Mouse (Mus musculus): Measurements from ENCODE around the gene Trit1. TPM values are rescaled to one million over a fixed set of nuclear protein-coding genes. Genes with fewer than 3 reads are reported as not detected.
A peak's percentile ranks its signal among the peaks of the same experiment; 100 is the strongest.

Trit1 gene
- 6.3 TPM for polyA plus RNA-seq (2012; fragmentation: generic; extraction: Trizol)
- long read RNA-seq, experiment 1, partial matches to known transcripts, result 2 of 10 reads
- long read RNA-seq, experiment 1, other reads (novel, unspliced or antisense), result 4 of 10 reads
- long read RNA-seq, experiment 2, transcript Trit1-201 (11 exons, 2,074 nt), result major isoform, 18 of 28 reads
- long read RNA-seq, experiment 2, partial matches to known transcripts, result 1 of 28 reads
- long read RNA-seq, experiment 2, other reads (novel, unspliced or antisense), result 8 of 28 reads

- H3K79me2 ChIP-seq (ENCODE audit: control insufficient read depth, insufficient read depth), result peaks cover 52% of the 10 kb centered on the region
- H3K36me3 ChIP-seq (ENCODE audit: control insufficient read depth, insufficient read depth), result peaks cover 12% of the 10 kb centered on the region
- peak within 1 kb of the TSS; percentile 69 for H3K4me3 ChIP-seq (ENCODE audit: insufficient read depth, poor library complexity, severe bottlenecking)
- no peaks in the 10 kb centered on the region for H3K27me3 ChIP-seq (ENCODE audit: control insufficient read depth, insufficient read depth, insufficient read length)
- peak within 1 kb of the TSS; percentile 92 for H3ac ChIP-seq (ENCODE audit: control insufficient read depth, insufficient read length, low read depth)
- H3K79me3 ChIP-seq (ENCODE audit: low read depth), result peaks cover 46% of the 10 kb centered on the region
- TF ChIP-seq MAX (IDR thresholded peaks at IDR 0.05) (peak; percentile 79), CTCF (IDR thresholded peaks at IDR 0.05; ENCODE audit: control insufficient read depth, insufficient read depth, insufficient read length) (no peak)
Observed at GRCm38 (mm10) chr4:123016451-123016957, at the start of gene Trit1. TSS of gene Trit1 (plus strand) at chr4:123016597.

DNA sequence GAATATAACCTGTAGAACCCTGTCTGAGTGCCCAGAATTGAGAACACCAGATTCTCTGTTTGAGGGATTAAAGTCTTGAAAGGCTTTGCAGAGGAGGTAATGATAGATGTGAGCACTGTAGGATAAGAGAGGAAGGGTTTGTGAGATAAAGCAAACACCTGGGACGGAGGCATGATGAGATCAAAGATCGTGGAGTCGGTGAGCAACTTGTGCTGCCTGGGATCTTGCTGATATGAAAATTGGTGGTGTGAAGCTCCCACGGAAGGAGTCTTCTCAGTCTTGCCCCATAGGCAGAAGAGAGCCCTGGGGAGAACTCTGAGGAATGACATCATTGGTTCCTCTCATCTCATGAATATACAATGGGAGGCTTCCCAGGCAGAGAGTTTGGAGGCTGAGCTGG lies 48.3 kb upstream of the Trit1 start:
- no peak for TF ChIP-seq CTCF (IDR thresholded peaks at IDR 0.05; ENCODE audit: control insufficient read depth, insufficient read depth, insufficient read length)
- TF ChIP-seq MYOG (IDR thresholded peaks at IDR 0.05; ENCODE audit: control insufficient read depth, extremely low read depth, insufficient read length), result no peak
- peaks cover 3% of the 10 kb centered on the region for H3K27me3 ChIP-seq (ENCODE audit: control insufficient read depth, insufficient read depth, insufficient read length)
- no peaks in the 10 kb centered on the region for H3K79me2 ChIP-seq (ENCODE audit: control insufficient read depth, insufficient read depth)
- no peak overlapping the region for H3K4me3 ChIP-seq (ENCODE audit: insufficient read depth, poor library complexity, severe bottlenecking)
- no peaks in the 10 kb centered on the region for H3K79me3 ChIP-seq (ENCODE audit: low read depth)
- H3ac ChIP-seq (ENCODE audit: control insufficient read depth, insufficient read length, low read depth), result no peak overlapping the region
- H3K36me3 ChIP-seq (ENCODE audit: control insufficient read depth, insufficient read depth), result no peaks in the 10 kb centered on the region

GRCm38 (mm10) chr4:122971191-122971590 lies 45.2 kb upstream of the Trit1 start:
- H3ac ChIP-seq (ENCODE audit: control insufficient read depth, insufficient read length, low read depth), result no peak overlapping the region
- no peaks in the 10 kb centered on the region for H3K79me3 ChIP-seq (ENCODE audit: low read depth)
- no peaks in the 10 kb centered on the region for H3K79me2 ChIP-seq (ENCODE audit: control insufficient read depth, insufficient read depth)
- H3K4me3 ChIP-seq (ENCODE audit: insufficient read depth, poor library complexity, severe bottlenecking), result no peak overlapping the region
- H3K36me3 ChIP-seq (ENCODE audit: control insufficient read depth, insufficient read depth), result no peaks in the 10 kb centered on the region
- peaks cover 3% of the 10 kb centered on the region for H3K27me3 ChIP-seq (ENCODE audit: control insufficient read depth, insufficient read depth, insufficient read length)
- TF ChIP-seq CEBPB (IDR thresholded peaks at IDR 0.05; ENCODE audit: low read depth) (no peak), MAX (IDR thresholded peaks at IDR 0.05) (no peak), MYOG (IDR thresholded peaks at IDR 0.05; ENCODE audit: control insufficient read depth, extremely low read depth, insufficient read length) (no peak), CTCF (IDR thresholded peaks at IDR 0.05; ENCODE audit: control insufficient read depth, insufficient read depth, insufficient read length) (no peak), MYOD1 (IDR thresholded peaks at IDR 0.05; ENCODE audit: control insufficient read depth, insufficient read length, low read depth) (no peak), USF1 (IDR thresholded peaks at IDR 0.05; ENCODE audit: low read depth) (no peak)

DNA sequence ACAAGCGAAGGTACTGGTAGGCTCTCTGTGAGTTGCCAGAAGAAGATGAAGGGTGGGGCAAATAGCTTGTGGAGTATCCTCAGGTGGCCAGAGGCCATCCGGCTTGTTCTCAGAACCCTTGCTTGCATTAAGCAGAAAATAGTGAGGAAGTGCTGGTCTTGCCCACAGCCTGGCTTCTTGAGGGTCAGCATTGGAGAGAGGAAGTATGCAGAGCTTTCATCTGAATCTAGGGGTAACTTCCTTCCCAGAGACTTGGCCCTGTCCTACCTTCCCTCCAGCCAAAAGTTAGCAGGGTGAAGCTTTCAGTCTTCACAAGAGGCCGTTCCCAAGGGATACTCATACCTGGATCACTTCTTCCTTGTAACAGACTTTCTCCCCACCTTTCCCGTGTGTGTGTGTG lies 44.8 kb upstream of the Trit1 start:
- H3K27me3 ChIP-seq (ENCODE audit: control insufficient read depth, insufficient read depth, insufficient read length), result peaks cover 3% of the 10 kb centered on the region
- H3K36me3 ChIP-seq (ENCODE audit: control insufficient read depth, insufficient read depth), result no peaks in the 10 kb centered on the region
- no peak overlapping the region for H3ac ChIP-seq (ENCODE audit: control insufficient read depth, insufficient read length, low read depth)
- H3K79me2 ChIP-seq (ENCODE audit: control insufficient read depth, insufficient read depth), result no peaks in the 10 kb centered on the region
- TF ChIP-seq MAX (IDR thresholded peaks at IDR 0.05) (no peak), FOSL1 (IDR thresholded peaks at IDR 0.05; ENCODE audit: insufficient read depth, low read length, poor library complexity, severe bottlenecking) (no peak), USF1 (IDR thresholded peaks at IDR 0.05; ENCODE audit: low read depth) (no peak), MYOG (IDR thresholded peaks at IDR 0.05; ENCODE audit: control insufficient read depth, extremely low read depth, insufficient read length) (no peak), CTCF (IDR thresholded peaks at IDR 0.05; ENCODE audit: control insufficient read depth, insufficient read depth, insufficient read length) (no peak), CEBPB (IDR thresholded peaks at IDR 0.05; ENCODE audit: low read depth) (no peak)
- H3K4me3 ChIP-seq (ENCODE audit: insufficient read depth, poor library complexity, severe bottlenecking), result no peak overlapping the region
- H3K79me3 ChIP-seq (ENCODE audit: low read depth), result no peaks in the 10 kb centered on the region

DNA sequence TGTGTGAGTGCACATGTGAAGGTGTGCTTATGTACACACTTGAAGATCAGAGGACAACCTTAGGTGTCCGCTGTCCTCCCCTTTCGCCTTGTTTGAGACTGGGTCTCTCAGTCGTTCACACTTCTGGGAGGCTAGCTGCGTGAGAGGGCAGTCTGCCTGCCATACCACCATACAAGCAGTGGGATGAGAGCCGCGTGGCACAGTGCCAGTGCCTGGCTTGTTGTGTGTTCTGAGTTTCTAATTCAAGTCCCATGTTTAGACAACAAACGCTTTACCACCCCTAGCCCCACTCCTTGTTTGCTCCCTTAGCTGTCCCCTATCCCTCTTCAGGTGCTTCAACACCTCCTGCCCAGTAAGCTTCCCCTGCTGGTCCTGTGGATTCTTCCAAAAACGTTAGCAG lies 44.3 kb upstream of the Trit1 start:
- H3K36me3 ChIP-seq (ENCODE audit: control insufficient read depth, insufficient read depth), result no peaks in the 10 kb centered on the region
- no peak overlapping the region for H3K4me3 ChIP-seq (ENCODE audit: insufficient read depth, poor library complexity, severe bottlenecking)
- H3ac ChIP-seq (ENCODE audit: control insufficient read depth, insufficient read length, low read depth), result no peak overlapping the region
- no peaks in the 10 kb centered on the region for H3K79me2 ChIP-seq (ENCODE audit: control insufficient read depth, insufficient read depth)
- H3K27me3 ChIP-seq (ENCODE audit: control insufficient read depth, insufficient read depth, insufficient read length), result peaks cover 3% of the 10 kb centered on the region
- no peaks in the 10 kb centered on the region for H3K79me3 ChIP-seq (ENCODE audit: low read depth)
- TF ChIP-seq MAX (IDR thresholded peaks at IDR 0.05) (no peak), FOSL1 (IDR thresholded peaks at IDR 0.05; ENCODE audit: insufficient read depth, low read length, poor library complexity, severe bottlenecking) (no peak), USF1 (IDR thresholded peaks at IDR 0.05; ENCODE audit: low read depth) (no peak), CTCF (IDR thresholded peaks at IDR 0.05; ENCODE audit: control insufficient read depth, insufficient read depth, insufficient read length) (no peak), MYOD1 (IDR thresholded peaks at IDR 0.05; ENCODE audit: control insufficient read depth, insufficient read length, low read depth) (no peak), CEBPB (IDR thresholded peaks at IDR 0.05; ENCODE audit: low read depth) (no peak), MYOG (IDR thresholded peaks at IDR 0.05; ENCODE audit: control insufficient read depth, extremely low read depth, insufficient read length) (no peak)

- no peak overlapping the region for H3K4me3 ChIP-seq (ENCODE audit: insufficient read depth, poor library complexity, severe bottlenecking)
- no peak overlapping the region for H3ac ChIP-seq (ENCODE audit: control insufficient read depth, insufficient read length, low read depth)
- no peaks in the 10 kb centered on the region for H3K36me3 ChIP-seq (ENCODE audit: control insufficient read depth, insufficient read depth)
- TF ChIP-seq CEBPB (IDR thresholded peaks at IDR 0.05; ENCODE audit: low read depth) (no peak), CTCF (IDR thresholded peaks at IDR 0.05; ENCODE audit: control insufficient read depth, insufficient read depth, insufficient read length) (no peak), MYOG (IDR thresholded peaks at IDR 0.05; ENCODE audit: control insufficient read depth, extremely low read depth, insufficient read length) (no peak), FOSL1 (IDR thresholded peaks at IDR 0.05; ENCODE audit: insufficient read depth, low read length, poor library complexity, severe bottlenecking) (no peak), MYOD1 (IDR thresholded peaks at IDR 0.05; ENCODE audit: control insufficient read depth, insufficient read length, low read depth) (no peak), MAX (IDR thresholded peaks at IDR 0.05) (no peak), USF1 (IDR thresholded peaks at IDR 0.05; ENCODE audit: low read depth) (no peak)
- peaks cover 6% of the 10 kb centered on the region for H3K27me3 ChIP-seq (ENCODE audit: control insufficient read depth, insufficient read depth, insufficient read length)
- no peaks in the 10 kb centered on the region for H3K79me2 ChIP-seq (ENCODE audit: control insufficient read depth, insufficient read depth)
- no peaks in the 10 kb centered on the region for H3K79me3 ChIP-seq (ENCODE audit: low read depth)
Observed at GRCm38 (mm10) chr4:122974976-122975520, 41.3 kb upstream of the Trit1 start.

Measured in C2C12 (cell line).